Mouse (Mus musculus): ENCODE results near the gene Aldh16a1.

DNA sequence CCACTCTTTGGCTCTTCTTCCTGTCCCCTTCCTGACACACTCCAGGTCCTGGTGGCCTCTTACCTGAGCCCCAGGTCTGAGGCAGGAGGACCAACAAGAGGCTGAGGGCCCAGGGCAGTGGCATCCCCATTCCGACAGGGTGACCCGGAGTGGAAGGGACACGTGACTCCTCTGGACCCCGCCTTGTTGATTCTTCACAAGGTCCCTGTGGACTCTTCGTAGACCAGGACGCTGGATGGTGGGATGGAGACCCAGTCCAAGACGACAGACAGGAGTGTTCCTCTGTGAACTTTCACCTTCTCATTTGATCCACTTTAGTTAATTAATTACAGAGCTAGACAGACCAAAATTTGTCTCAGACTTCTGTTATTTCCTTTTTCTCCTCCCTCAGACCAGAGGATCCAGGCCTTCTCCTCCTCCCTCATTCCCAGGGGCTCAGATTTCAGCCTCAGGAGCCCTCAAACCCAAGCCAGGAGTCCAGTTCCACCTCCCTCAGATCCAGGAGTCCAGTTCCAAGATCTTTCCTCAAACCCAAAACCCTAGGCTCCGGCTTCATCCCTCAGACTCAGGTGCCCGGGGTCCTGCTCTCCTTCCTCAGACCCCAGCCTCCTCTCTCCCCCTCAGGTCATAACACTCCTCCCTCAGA lies 51.3 kb downstream of the Aldh16a1 start:
- TF ChIP-seq CTCF (conservative IDR thresholded peaks at IDR 0.05; ENCODE audit: low read length) = no peak
- no peak for TF ChIP-seq POU5F1 (IDR thresholded peaks at IDR 0.05; ENCODE audit: borderline replicate concordance, low read length)
- no peak for TF ChIP-seq NANOG (IDR thresholded peaks at IDR 0.05; ENCODE audit: borderline replicate concordance, low read length)

Data from E14TG2a.4 (cell line).